Mouse (Mus musculus) forebrain, embryonic 13.5 days (tissue): ENCODE data around the gene Gnat2. TPM values are rescaled to one million over a fixed set of nuclear protein-coding genes. Genes with fewer than 3 reads are reported as not detected.

ENCODE experiments used
- ATAC-seq: fragments of 200-750 bp; cut with Nextera tagmentation; 2 replicates; pipeline ENCODE4 v1.8.0; 2017
- H3K27ac ChIP-seq: fragments of 300-500 bp; sonication (generic); 2 replicates; pipeline ENCODE4 v1.5.1; 2015; ENCODE audit warnings: inconsistent platforms, mild to moderate bottlenecking, moderate library complexity
- H3K27me3 ChIP-seq: fragments of 300-500 bp; sonication (generic); 2 replicates; pipeline ENCODE4 v1.6.1; 2015; ENCODE audit warnings: mild to moderate bottlenecking, inconsistent platforms
- H3K36me3 ChIP-seq: fragments of 300-500 bp; sonication (generic); 2 replicates; pipeline ENCODE4 v1.6.1; 2015; ENCODE audit warnings: mild to moderate bottlenecking, inconsistent platforms; ENCODE audit not compliant: poor library complexity, severe bottlenecking
- H3K4me1 ChIP-seq: fragments of 300-500 bp; sonication (generic); 2 replicates; pipeline ENCODE4 v1.6.1; 2015; ENCODE audit warnings: inconsistent platforms
- H3K4me2 ChIP-seq: fragments of 300-500 bp; sonication (generic); 2 replicates; pipeline ENCODE4 v1.6.1; 2015; ENCODE audit warnings: inconsistent platforms, mild to moderate bottlenecking, moderate library complexity
- H3K4me3 ChIP-seq: fragments of 300-500 bp; sonication (generic); 2 replicates; pipeline ENCODE4 v1.5.1; 2015; ENCODE audit warnings: mild to moderate bottlenecking, inconsistent platforms
- H3K9ac ChIP-seq: fragments of 300-500 bp; sonication (generic); 2 replicates; pipeline ENCODE4 v1.6.1; 2015; ENCODE audit warnings: mild to moderate bottlenecking, inconsistent platforms
- H3K9me3 ChIP-seq: fragments of 300-500 bp; sonication (generic); replicated peaks from 2 replicates; pipeline ENCODE4 v1.6.1; 2016; ENCODE audit warnings: inconsistent platforms
- WGBS: fragments of 180-500 bp; shearing (Covaris S2); methylation state at CpG from one replicate; pipeline ENCODE4 v1.1.7; 2015; 5-methylcytosine and 5-hydroxymethylcytosine counted together
- polyA plus RNA-seq: library from polyadenylated mRNA; unstranded; fragments of >200 nt; fragmentation: Nextera tagmentation; extraction: Ambion mirVana; gene quantifications from 2 replicates; pipeline ENCODE4 v1.2.1, GENCODE M21; 2015

Gene Gnat2
- polyA plus RNA-seq, 1 experiment from 2014 or later, result 0.44 TPM

GRCm38 (mm10) chr3:108069231-108069870 lies 23.2 kb upstream of the Gnat2 start:
- Histone ChIP-seq H3K4me3 (no peak overlapping the region), H3K27me3 (no peaks in the 10 kb centered on the region), H3K9me3 (no peaks in the 10 kb centered on the region), H3K4me2 (no peak overlapping the region), H3K9ac (no peak overlapping the region), H3K27ac (no peak overlapping the region), H3K36me3 (peaks cover 2% of the 10 kb centered on the region), H3K4me1 (peaks cover 8% of the 10 kb centered on the region)
- 75% methylated on average over 13 of the region's 13 CpGs for WGBS
- no peak for ATAC-seq

- H3K4me2 ChIP-seq, result no peak overlapping the region
- H3K27ac ChIP-seq, result no peak overlapping the region
- H3K36me3 ChIP-seq, result peaks cover 15% of the 10 kb centered on the region
- H3K4me3 ChIP-seq, result no peak overlapping the region
- H3K4me1 ChIP-seq, result peaks cover 8% of the 10 kb centered on the region
- H3K27me3 ChIP-seq, result no peaks in the 10 kb centered on the region
- no peak overlapping the region for H3K9ac ChIP-seq
- H3K9me3 ChIP-seq, result no peaks in the 10 kb centered on the region
- ATAC-seq, result no peak
- WGBS, result 68% methylated on average over 10 of the region's 10 CpGs
Measured at GRCm38 (mm10) chr3:108070295-108071293, 22.0 kb upstream of the Gnat2 start.

- Histone ChIP-seq H3K4me2 (no peak overlapping the region), H3K9me3 (no peaks in the 10 kb centered on the region), H3K36me3 (peaks cover 39% of the 10 kb centered on the region), H3K9ac (no peak overlapping the region), H3K27ac (peak overlapping the region; percentile 44), H3K4me3 (no peak overlapping the region), H3K4me1 (peaks cover 8% of the 10 kb centered on the region), H3K27me3 (no peaks in the 10 kb centered on the region)
- WGBS, result 66% methylated on average over 10 of the region's 10 CpGs
- ATAC-seq, result peak; percentile 37; the same call in 1 of the 2 replicates
Measured at GRCm38 (mm10) chr3:108072983-108073569, 19.5 kb upstream of the Gnat2 start.

- H3K4me2 ChIP-seq, result no peak overlapping the region
- ATAC-seq, result no peak
- WGBS, result 90% methylated on average over 9 of the region's 9 CpGs
- H3K9me3 ChIP-seq, result no peaks in the 10 kb centered on the region
- H3K27ac ChIP-seq, result no peak overlapping the region
- no peak overlapping the region for H3K9ac ChIP-seq
- H3K36me3 ChIP-seq, result peaks cover 68% of the 10 kb centered on the region
- no peaks in the 10 kb centered on the region for H3K27me3 ChIP-seq
- H3K4me3 ChIP-seq, result no peak overlapping the region
- H3K4me1 ChIP-seq, result peaks cover 12% of the 10 kb centered on the region
Measured at GRCm38 (mm10) chr3:108076836-108077235, 15.8 kb upstream of the Gnat2 start.

- 40% methylated on average over 4 of the region's 4 CpGs for WGBS
- H3K4me3 ChIP-seq, result no peak overlapping the region
- peaks cover 43% of the 10 kb centered on the region for H3K36me3 ChIP-seq
- peaks cover 50% of the 10 kb centered on the region for H3K4me1 ChIP-seq
- no peak for ATAC-seq
- H3K27ac ChIP-seq, result no peak overlapping the region
- H3K4me2 ChIP-seq, result peak overlapping the region; percentile 27; the same call in 1 of the 2 replicates
- H3K9ac ChIP-seq, result no peak overlapping the region
- no peaks in the 10 kb centered on the region for H3K27me3 ChIP-seq
- no peaks in the 10 kb centered on the region for H3K9me3 ChIP-seq
Measured at GRCm38 (mm10) chr3:108081681-108082080, 10.9 kb upstream of the Gnat2 start.

- peaks cover 36% of the 10 kb centered on the region for H3K36me3 ChIP-seq
- H3K9ac ChIP-seq, result no peak overlapping the region
- H3K4me3 ChIP-seq, result peak overlapping the region; percentile 9; the same call in 1 of the 2 replicates
- no peaks in the 10 kb centered on the region for H3K27me3 ChIP-seq
- no peak overlapping the region; the same call in 1 of the 2 replicates for H3K27ac ChIP-seq
- H3K4me2 ChIP-seq, result peak overlapping the region; percentile 27
- ATAC-seq, result no peak
- WGBS, result 77% methylated on average over 1 of the region's 1 CpGs
- peaks cover 53% of the 10 kb centered on the region for H3K4me1 ChIP-seq
- H3K9me3 ChIP-seq, result no peaks in the 10 kb centered on the region
Measured at GRCm38 (mm10) chr3:108082251-108082875, 10.2 kb upstream of the Gnat2 start.

GRCm38 (mm10) chr3:108083161-108083560 lies 9.4 kb upstream of the Gnat2 start:
- Histone ChIP-seq H3K27me3 (no peaks in the 10 kb centered on the region), H3K9me3 (no peaks in the 10 kb centered on the region), H3K27ac (no peak overlapping the region), H3K4me2 (no peak overlapping the region), H3K4me3 (no peak overlapping the region), H3K4me1 (peaks cover 53% of the 10 kb centered on the region), H3K36me3 (peaks cover 28% of the 10 kb centered on the region), H3K9ac (peak overlapping the region; percentile 10; the same call in 1 of the 2 replicates)
- no peak for ATAC-seq
- 59% methylated on average over 2 of the region's 2 CpGs for WGBS

GRCm38 (mm10) chr3:108083904-108084407 lies 8.6 kb upstream of the Gnat2 start:
- no peaks in the 10 kb centered on the region for H3K27me3 ChIP-seq
- no peak for ATAC-seq
- no peak overlapping the region for H3K27ac ChIP-seq
- WGBS, result 78% methylated on average over 4 of the region's 4 CpGs
- H3K4me1 ChIP-seq, result peaks cover 53% of the 10 kb centered on the region
- H3K9me3 ChIP-seq, result no peaks in the 10 kb centered on the region
- H3K4me2 ChIP-seq, result peak overlapping the region; percentile 95
- no peak overlapping the region for H3K9ac ChIP-seq
- H3K36me3 ChIP-seq, result peaks cover 22% of the 10 kb centered on the region
- peak overlapping the region; percentile 55; the same call in 1 of the 2 replicates for H3K4me3 ChIP-seq

- ATAC-seq, result peak; percentile 48
- WGBS, result 12% methylated on average over 13 of the region's 13 CpGs
- Histone ChIP-seq H3K36me3 (peaks cover 13% of the 10 kb centered on the region), H3K9me3 (no peaks in the 10 kb centered on the region), H3K27me3 (no peaks in the 10 kb centered on the region), H3K4me2 (peak overlapping the region; percentile 95), H3K4me3 (peak overlapping the region; percentile 55), H3K27ac (no peak overlapping the region; the same call in 1 of the 2 replicates), H3K9ac (peak overlapping the region; percentile 81), H3K4me1 (peaks cover 53% of the 10 kb centered on the region)
Measured at GRCm38 (mm10) chr3:108084767-108085270, 7.8 kb upstream of the Gnat2 start.

- under 1% methylated on average over 11 of the region's 14 CpGs for WGBS
- ATAC-seq, result peak; percentile 93
- H3K9me3 ChIP-seq, result no peaks in the 10 kb centered on the region
- H3K27me3 ChIP-seq, result no peaks in the 10 kb centered on the region
- H3K36me3 ChIP-seq, result peaks cover 8% of the 10 kb centered on the region
- peak overlapping the region; percentile 74 for H3K27ac ChIP-seq
- H3K9ac ChIP-seq, result peak overlapping the region; percentile 81
- H3K4me1 ChIP-seq, result peaks cover 53% of the 10 kb centered on the region
- H3K4me3 ChIP-seq, result peak overlapping the region; percentile 55
- H3K4me2 ChIP-seq, result peak overlapping the region; percentile 95
Measured at GRCm38 (mm10) chr3:108085281-108085720, 7.3 kb upstream of the Gnat2 start.
